Mouse (Mus musculus): ENCODE measurements around the gene Naa40. TPM values are rescaled to one million over a fixed set of nuclear protein-coding genes. Genes with fewer than 3 reads are reported as not detected.

Gene Naa40
- polyA plus RNA-seq, 1 experiment from 2014 or later = 89.8 TPM

GRCm38 (mm10) chr19:7273486-7273885, 32.5 kb upstream of the Naa40 start:
- WGBS = 93% methylated on average over 4 of the region's 4 CpGs
- peaks cover 93% of the 10 kb centered on the region for H3K36me3 ChIP-seq

GRCm38 (mm10) chr19:7269290-7270044, 28.5 kb upstream of the Naa40 start:
- Histone ChIP-seq H3K27ac (peak overlapping the region; percentile 99), H3K4me3 (peak overlapping the region; percentile 74), H3K4me1 (replicated peaks) (peaks cover 82% of the 10 kb centered on the region), H3K27me3 (ENCODE audit: insufficient read depth, poor library complexity, severe bottlenecking) (no peaks in the 10 kb centered on the region), H3K9me3 (no peaks in the 10 kb centered on the region), H3K36me3 (peaks cover 53% of the 10 kb centered on the region)
- 9% methylated on average over 11 of the region's 11 CpGs for WGBS
- DNase-seq (ENCODE audit: low spot score) = no peak

More at GRCm38 (mm10) chr19:7273486-7273885, 32.5 kb upstream of the Naa40 start:
- no peaks in the 10 kb centered on the region for H3K27me3 ChIP-seq (ENCODE audit: insufficient read depth, poor library complexity, severe bottlenecking)
- DNase-seq (ENCODE audit: low spot score) = no peak
- peaks cover 78% of the 10 kb centered on the region for H3K4me1 ChIP-seq (replicated peaks)
- H3K4me3 ChIP-seq = no peak overlapping the region
- H3K27ac ChIP-seq = no peak overlapping the region
- no peaks in the 10 kb centered on the region for H3K9me3 ChIP-seq

GRCm38 (mm10) chr19:7268722-7269090, 27.7 kb upstream of the Naa40 start:
- Histone ChIP-seq H3K9me3 (no peaks in the 10 kb centered on the region), H3K36me3 (peaks cover 46% of the 10 kb centered on the region), H3K4me1 (replicated peaks) (peaks cover 82% of the 10 kb centered on the region), H3K4me3 (peak overlapping the region; percentile 74), H3K27me3 (ENCODE audit: insufficient read depth, poor library complexity, severe bottlenecking) (no peaks in the 10 kb centered on the region), H3K27ac (peak overlapping the region; percentile 99)
- peak; percentile 91 for DNase-seq (ENCODE audit: low spot score)
- WGBS = under 1% methylated on average over 30 of the region's 30 CpGs

- WGBS = under 1% methylated on average over 97 of the region's 97 CpGs
Observed at GRCm38 (mm10) chr19:7267781-7268721, 27.1 kb upstream of the Naa40 start.

GRCm38 (mm10) chr19:7267091-7267741, 26.2 kb upstream of the Naa40 start, which contains the start of gene Rcor2:
Gene Rcor2 (plus strand): TSS chr19:7267325.
- H3K4me3 ChIP-seq = peak within 1 kb of the TSS; percentile 74
- DNase-seq (ENCODE audit: low spot score) = peak; percentile 89
- H3K36me3 ChIP-seq = peaks cover 31% of the 10 kb centered on the region
- peaks cover 83% of the 10 kb centered on the region for H3K4me1 ChIP-seq (replicated peaks)
- peak within 1 kb of the TSS; percentile 99 for H3K27ac ChIP-seq
- H3K9me3 ChIP-seq = peaks cover 3% of the 10 kb centered on the region; the same call in 1 of the 2 replicates
- no peaks in the 10 kb centered on the region for H3K27me3 ChIP-seq (ENCODE audit: insufficient read depth, poor library complexity, severe bottlenecking)
- 0% methylated on average over 28 of the region's 28 CpGs for WGBS

More at GRCm38 (mm10) chr19:7267781-7268721, 27.1 kb upstream of the Naa40 start:
- Histone ChIP-seq H3K27ac (peak overlapping the region; percentile 99), H3K9me3 (no peaks in the 10 kb centered on the region), H3K36me3 (peaks cover 39% of the 10 kb centered on the region), H3K27me3 (ENCODE audit: insufficient read depth, poor library complexity, severe bottlenecking) (no peaks in the 10 kb centered on the region), H3K4me1 (replicated peaks) (peaks cover 84% of the 10 kb centered on the region), H3K4me3 (peak overlapping the region; percentile 74)
- peak; percentile 92 for DNase-seq (ENCODE audit: low spot score)

GRCm38 (mm10) chr19:7266421-7266831, 25.4 kb upstream of the Naa40 start:
- Histone ChIP-seq H3K9me3 (peaks cover 5% of the 10 kb centered on the region; the same call in 1 of the 2 replicates), H3K4me3 (peak overlapping the region; percentile 74), H3K36me3 (peaks cover 23% of the 10 kb centered on the region), H3K4me1 (replicated peaks) (peaks cover 75% of the 10 kb centered on the region), H3K27me3 (ENCODE audit: insufficient read depth, poor library complexity, severe bottlenecking) (no peaks in the 10 kb centered on the region), H3K27ac (peak overlapping the region; percentile 99)
- 27% methylated on average over 4 of the region's 4 CpGs for whole genome bisulfite sequencing
- peak; percentile 63 for DNase-seq (ENCODE audit: low spot score)

GRCm38 (mm10) chr19:7265478-7266191, 24.7 kb upstream of the Naa40 start:
- Histone ChIP-seq H3K4me3 (peak overlapping the region; percentile 74), H3K36me3 (peaks cover 15% of the 10 kb centered on the region), H3K27me3 (ENCODE audit: insufficient read depth, poor library complexity, severe bottlenecking) (no peaks in the 10 kb centered on the region), H3K9me3 (peaks cover 5% of the 10 kb centered on the region; the same call in 1 of the 2 replicates), H3K27ac (peak overlapping the region; percentile 99), H3K4me1 (replicated peaks) (peaks cover 67% of the 10 kb centered on the region)
- 9% methylated on average over 14 of the region's 14 CpGs for WGBS
- peak; percentile 90 for DNase-seq (ENCODE audit: low spot score)

GRCm38 (mm10) chr19:7264766-7265331, 23.9 kb upstream of the Naa40 start:
- Histone ChIP-seq H3K4me1 (replicated peaks) (peaks cover 59% of the 10 kb centered on the region), H3K27ac (peak overlapping the region; percentile 99), H3K27me3 (ENCODE audit: insufficient read depth, poor library complexity, severe bottlenecking) (no peaks in the 10 kb centered on the region), H3K9me3 (peaks cover 5% of the 10 kb centered on the region; the same call in 1 of the 2 replicates), H3K4me3 (peak overlapping the region; percentile 74), H3K36me3 (peaks cover 7% of the 10 kb centered on the region)
- WGBS = 6% methylated on average over 6 of the region's 6 CpGs
- DNase-seq (ENCODE audit: low spot score) = peak; percentile 66

GRCm38 (mm10) chr19:7264088-7264765, 23.2 kb upstream of the Naa40 start:
- DNase-seq (ENCODE audit: low spot score) = peak; percentile 79
- Histone ChIP-seq H3K27me3 (ENCODE audit: insufficient read depth, poor library complexity, severe bottlenecking) (no peaks in the 10 kb centered on the region), H3K36me3 (0 out of 2 replicates have a peak, but pooled peaks cover 3% of the 10 kb centered on the region), H3K4me1 (replicated peaks) (peaks cover 53% of the 10 kb centered on the region), H3K27ac (peak overlapping the region; percentile 99), H3K9me3 (peaks cover 5% of the 10 kb centered on the region; the same call in 1 of the 2 replicates), H3K4me3 (peak overlapping the region; percentile 74)
- 21% methylated on average over 9 of the region's 9 CpGs for WGBS

- H3K4me3 ChIP-seq = no peak overlapping the region
- WGBS = 94% methylated on average over 1 of the region's 1 CpGs
Observed at GRCm38 (mm10) chr19:7262592-7262991, 21.6 kb upstream of the Naa40 start.

GRCm38 (mm10) chr19:7261964-7262363, 21.0 kb upstream of the Naa40 start:
- no peak overlapping the region for H3K4me3 ChIP-seq
- WGBS = 92% methylated on average over 3 of the region's 3 CpGs
- no peak overlapping the region for H3K27ac ChIP-seq
- no peaks in the 10 kb centered on the region for H3K36me3 ChIP-seq
- no peak for DNase-seq (ENCODE audit: low spot score)
- peaks cover 35% of the 10 kb centered on the region for H3K4me1 ChIP-seq (replicated peaks)
- peaks cover 5% of the 10 kb centered on the region; the same call in 1 of the 2 replicates for H3K9me3 ChIP-seq
- H3K27me3 ChIP-seq (ENCODE audit: insufficient read depth, poor library complexity, severe bottlenecking) = no peaks in the 10 kb centered on the region

More at GRCm38 (mm10) chr19:7262592-7262991, 21.6 kb upstream of the Naa40 start:
- Histone ChIP-seq H3K36me3 (no peaks in the 10 kb centered on the region), H3K4me1 (replicated peaks) (peaks cover 41% of the 10 kb centered on the region), H3K9me3 (peaks cover 5% of the 10 kb centered on the region; the same call in 1 of the 2 replicates), H3K27me3 (ENCODE audit: insufficient read depth, poor library complexity, severe bottlenecking) (no peaks in the 10 kb centered on the region), H3K27ac (no peak overlapping the region; the same call in 1 of the 2 replicates)
- no peak for DNase-seq (ENCODE audit: low spot score)
